Mouse (Mus musculus) midbrain, postnatal 0 days (tissue): Measurements from ENCODE around the gene Gm42421. TPM values are rescaled to one million over a fixed set of nuclear protein-coding genes. Genes with fewer than 3 reads are reported as not detected.

Experiments used
- ATAC-seq: fragments of 200-750 bp; cut with Nextera tagmentation; 2 replicates; pipeline ENCODE4 v1.8.0; 2017; ENCODE audit warnings: moderate number of reproducible peaks, mild to moderate bottlenecking, moderate TSS enrichment, moderate library complexity; ENCODE audit not compliant: low FRiP score
- DNase-seq: peaks from one replicate; pipeline ENCODE4 v3.0.0-alpha.2; 2015; ENCODE audit warnings: low spot score
- H3K27ac ChIP-seq: fragments of 300-500 bp; sonication (generic); 2 replicates; pipeline ENCODE4 v1.5.1; 2014; ENCODE audit warnings: low read depth, mild to moderate bottlenecking, low read length, mixed read lengths
- H3K27me3 ChIP-seq: fragments of 300-500 bp; sonication (generic); 2 replicates; pipeline ENCODE4 v1.6.1; 2014; ENCODE audit warnings: low read length, control low read depth, mixed read lengths; ENCODE audit not compliant: insufficient read depth
- H3K36me3 ChIP-seq: fragments of 300-500 bp; sonication (generic); 2 replicates; pipeline ENCODE4 v1.6.1; 2014; ENCODE audit warnings: low read length, control low read depth, mixed read lengths; ENCODE audit not compliant: insufficient read depth
- H3K4me1 ChIP-seq: fragments of 300-500 bp; sonication (generic); 2 replicates; pipeline ENCODE4 v1.6.1; 2014; ENCODE audit warnings: mild to moderate bottlenecking, control low read depth, antibody characterized with exemption, low read length, mixed read lengths; ENCODE audit not compliant: insufficient read depth
- H3K4me2 ChIP-seq: fragments of 300-500 bp; sonication (generic); 2 replicates; pipeline ENCODE4 v1.6.1; 2014; ENCODE audit warnings: low read depth, mild to moderate bottlenecking, low read length, mixed read lengths; ENCODE audit not compliant: poor library complexity, severe bottlenecking
- H3K4me3 ChIP-seq: fragments of 300-500 bp; sonication (generic); 2 replicates; pipeline ENCODE4 v1.5.1; 2014; ENCODE audit warnings: low read depth, mild to moderate bottlenecking, low read length, moderate library complexity
- H3K9ac ChIP-seq: fragments of 300-500 bp; sonication (generic); replicated peaks from 2 replicates; pipeline ENCODE4 v1.6.1; 2014; ENCODE audit warnings: mild to moderate bottlenecking, low read length, moderate library complexity, mixed read lengths; ENCODE audit not compliant: poor library complexity, severe bottlenecking
- H3K9me3 ChIP-seq: fragments of 300-500 bp; sonication (generic); 2 replicates; pipeline ENCODE4 v1.6.1; 2016; ENCODE audit warnings: low read length, control low read depth
- CTCF ChIP-seq: IDR thresholded peaks from 2 replicates; pipeline ENCODE4 v1.5.1; 2016; ENCODE audit warnings: antibody characterized with exemption, mild to moderate bottlenecking
- WGBS: fragments of 180-500 bp; shearing (Covaris S2); extraction: QIAGEN DNeasy Blood & Tissue Kit; methylation state at CpG from one replicate; pipeline ENCODE4 v1.1.7; 2014; 5-methylcytosine and 5-hydroxymethylcytosine counted together
- polyA plus RNA-seq: library from polyadenylated mRNA; unstranded; fragments of >200 nt; fragmentation: Nextera tagmentation; extraction: Ambion mirVana; gene quantifications from 2 replicates; pipeline ENCODE4 v1.2.1, GENCODE M21; 2015
- total RNA-seq: library from RNA; depleted of rRNA; stranded (reverse); fragments of >200 nt; gene quantifications from 2 replicates; pipeline ENCODE4 v1.2.3, GENCODE M21; 2014; rRNA removed

Gm42421 gene
- total and polyA plus RNA-seq, 2 experiments from 2014 or later, result 2.4 TPM; not detected in 1

DNA sequence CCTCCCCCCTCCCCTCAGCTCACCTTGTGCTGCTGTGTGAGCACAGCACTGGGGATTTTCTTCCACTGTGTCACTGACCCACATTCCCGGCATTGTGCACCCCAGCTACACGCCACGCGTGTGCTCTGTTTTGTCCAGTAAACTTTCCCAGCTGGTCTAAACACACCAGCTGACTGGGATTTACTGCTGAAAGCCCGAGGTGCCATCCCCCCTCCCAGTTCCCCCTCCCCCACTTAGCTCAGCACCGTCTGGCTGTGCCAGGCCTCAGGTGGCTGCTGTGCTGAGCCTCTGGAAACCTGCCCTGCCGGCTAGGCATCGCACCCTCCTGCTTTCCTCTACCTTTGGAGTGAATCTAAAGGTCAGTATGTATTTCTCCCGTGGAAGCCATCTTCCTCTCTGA, 52.9 kb downstream of the Gm42421 start:
- no peak for TF ChIP-seq CTCF
- DNase-seq (peak; percentile 7), ATAC-seq (no peak)

DNA sequence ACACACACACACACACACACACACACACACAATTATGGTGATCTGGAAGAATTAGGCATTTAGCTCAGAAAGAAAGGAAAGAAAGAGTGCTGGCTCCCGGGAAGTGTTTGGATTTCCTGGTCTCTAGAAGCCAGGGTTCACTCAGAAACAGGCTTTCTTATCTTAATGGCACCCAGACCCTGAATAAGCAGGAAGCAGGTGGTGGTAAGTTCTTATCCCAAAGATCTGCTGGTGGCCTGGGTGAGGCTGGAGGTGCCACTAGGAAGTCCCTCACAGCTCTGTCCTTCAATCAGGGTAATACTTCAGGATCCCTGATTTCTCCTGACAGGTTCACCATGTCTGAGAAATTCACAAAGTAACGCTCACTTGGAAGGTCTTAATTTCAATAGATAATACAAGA, 54.4 kb downstream of the Gm42421 start:
- Histone ChIP-seq H3K4me2 (no peak overlapping the region), H3K36me3 (peaks cover 14% of the 10 kb centered on the region), H3K27ac (no peak overlapping the region), H3K27me3 (no peaks in the 10 kb centered on the region), H3K9me3 (no peaks in the 10 kb centered on the region), H3K9ac (no peak overlapping the region), H3K4me3 (no peak overlapping the region), H3K4me1 (no peaks in the 10 kb centered on the region)
- ATAC-seq, result no peak
- TF ChIP-seq CTCF, result no peak
- 84% methylated on average over 2 of the region's 2 CpGs for WGBS
- no peak for DNase-seq

More for the DNA sequence above, 52.9 kb downstream of the Gm42421 start:
- Histone ChIP-seq H3K9me3 (no peaks in the 10 kb centered on the region), H3K9ac (no peak overlapping the region), H3K27ac (no peak overlapping the region), H3K36me3 (peaks cover 4% of the 10 kb centered on the region; the same call in 1 of the 2 replicates), H3K4me1 (no peaks in the 10 kb centered on the region), H3K4me3 (no peak overlapping the region), H3K4me2 (no peak overlapping the region), H3K27me3 (no peaks in the 10 kb centered on the region)
- WGBS, result 22% methylated on average over 9 of the region's 9 CpGs

DNA sequence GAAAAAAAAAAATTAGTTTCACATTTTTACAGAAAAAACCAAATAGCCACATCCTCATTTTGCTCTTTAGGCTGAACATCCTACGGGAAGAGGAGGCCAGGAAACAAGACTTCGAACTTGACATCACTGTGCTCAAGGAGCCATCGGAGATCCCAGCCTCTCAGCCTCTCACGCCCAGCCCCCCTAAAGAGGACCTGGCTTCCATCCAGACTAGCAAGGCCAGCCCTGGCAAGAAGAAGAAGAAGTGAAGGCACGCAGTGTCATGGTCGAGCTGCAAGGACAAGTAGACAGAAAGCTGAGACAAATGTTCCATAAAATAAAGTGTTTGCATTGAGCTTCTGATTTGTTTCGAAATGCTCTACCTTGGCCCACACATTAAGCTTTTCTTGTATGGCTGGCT, 57.4 kb downstream of the Gm42421 start:
- Histone ChIP-seq H3K9me3 (no peaks in the 10 kb centered on the region), H3K27me3 (no peaks in the 10 kb centered on the region), H3K4me3 (no peak overlapping the region), H3K27ac (no peak overlapping the region), H3K36me3 (peaks cover 42% of the 10 kb centered on the region), H3K9ac (no peak overlapping the region), H3K4me1 (no peaks in the 10 kb centered on the region), H3K4me2 (no peak overlapping the region)
- ATAC-seq, result no peak
- no peak for TF ChIP-seq CTCF
- no peak for DNase-seq
- 84% methylated on average over 7 of the region's 7 CpGs for WGBS

Other genes with a start within 250 kb of the Gm42421 start
- 23.1 and 24.3 TPM in 2 replicates for gene Usp42, start 195.9 kb upstream of the Gm42421 start, total RNA-seq
- gene Usp42, start 195.9 kb upstream of the Gm42421 start, polyA plus RNA-seq, result 18.8 TPM in 2 replicates
- gene Eif2ak1, start 110.4 kb upstream of the Gm42421 start, total RNA-seq, result 24.9 and 28.8 TPM in 2 replicates
- gene Eif2ak1, start 110.4 kb upstream of the Gm42421 start, polyA plus RNA-seq, result 32.6 and 34.8 TPM in 2 replicates
- not detected in 2 replicates for gene Ankrd61, start 30.5 kb upstream of the Gm42421 start, total RNA-seq
- 0.21 and 0.26 TPM in 2 replicates for gene Ankrd61, start 30.5 kb upstream of the Gm42421 start, polyA plus RNA-seq
- 52.9 and 64.0 TPM in 2 replicates for gene Aimp2, start 18.3 kb upstream of the Gm42421 start, total RNA-seq
- 68.4 and 74.7 TPM in 2 replicates for gene Aimp2, start 18.3 kb upstream of the Gm42421 start, polyA plus RNA-seq
- 14.0 and 20.2 TPM in 2 replicates for gene Pms2, start 18.2 kb upstream of the Gm42421 start, total RNA-seq
- gene Pms2, start 18.2 kb upstream of the Gm42421 start, polyA plus RNA-seq, result 20.2 and 24.8 TPM in 2 replicates
- gene Rsph10b, start 4.9 kb downstream of the Gm42421 start, total RNA-seq, result 4.1 and 5.8 TPM in 2 replicates
- gene Rsph10b, start 4.9 kb downstream of the Gm42421 start, polyA plus RNA-seq, result 4.2 and 6.8 TPM in 2 replicates
- gene Ccz1, start 86.7 kb downstream of the Gm42421 start, total RNA-seq, result 46.9 and 72.6 TPM in 2 replicates
- 69.3 and 70.3 TPM in 2 replicates for gene Ccz1, start 86.7 kb downstream of the Gm42421 start, polyA plus RNA-seq
- not detected in 2 replicates for gene Ocm, start 98.5 kb downstream of the Gm42421 start, total RNA-seq
- 0.25 and 0.43 TPM in 2 replicates for gene Ocm, start 98.5 kb downstream of the Gm42421 start, polyA plus RNA-seq
- 67.2 and 69.9 TPM in 2 replicates for gene Lmtk2, start 172.3 kb downstream of the Gm42421 start, total RNA-seq
- gene Lmtk2, start 172.3 kb downstream of the Gm42421 start, polyA plus RNA-seq, result 7.1 and 7.3 TPM in 2 replicates